Mouse (Mus musculus): ENCODE measurements around the gene Dapk1. TPM values are rescaled to one million over a fixed set of nuclear protein-coding genes. Genes with fewer than 3 reads are reported as not detected.
A peak's percentile ranks its signal among the peaks of the same experiment; 100 is the strongest.

Gene Dapk1
- total RNA-seq, 2 experiments from 2014 or later: 149 to 154 TPM

- Histone ChIP-seq H3K4me3 (no peak overlapping the region), H3K27ac (peak overlapping the region; percentile 53; the same call in 1 of the 2 replicates)
- TF ChIP-seq CTCF (conservative IDR thresholded peaks at IDR 0.05): no peak
- DNase-seq (ENCODE audit: low spot score in 2 of 2): no peak
Measured at GRCm38 (mm10) chr13:60672882-60673675, 71.3 kb downstream of the Dapk1 start.

DNA sequence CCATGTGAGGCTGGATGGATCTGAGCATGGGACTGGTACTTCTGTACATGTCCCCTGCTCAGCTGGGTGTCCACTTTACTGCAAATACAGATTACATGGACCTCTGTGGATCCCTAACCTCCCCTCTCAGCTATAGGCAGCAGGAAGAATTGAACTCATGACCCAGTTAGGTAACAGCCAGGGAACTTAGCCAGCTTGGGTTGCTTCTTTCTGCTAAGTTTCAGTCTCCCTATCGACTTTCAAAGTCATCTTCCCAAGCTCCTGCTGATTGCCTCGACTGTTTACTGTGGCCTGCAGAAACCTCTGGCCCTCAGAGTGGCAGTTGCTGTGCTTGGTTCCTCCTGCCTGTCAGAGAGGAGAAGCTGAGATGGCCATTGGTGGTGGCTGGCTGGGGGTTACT is 72.6 kb downstream of the Dapk1 start:
- TF ChIP-seq CTCF (conservative IDR thresholded peaks at IDR 0.05): no peak
- DNase-seq (ENCODE audit: low spot score in 2 of 2): no peak
- Histone ChIP-seq H3K27ac (peak overlapping the region; percentile 36; the same call in 1 of the 2 replicates), H3K4me3 (no peak overlapping the region)

DNA sequence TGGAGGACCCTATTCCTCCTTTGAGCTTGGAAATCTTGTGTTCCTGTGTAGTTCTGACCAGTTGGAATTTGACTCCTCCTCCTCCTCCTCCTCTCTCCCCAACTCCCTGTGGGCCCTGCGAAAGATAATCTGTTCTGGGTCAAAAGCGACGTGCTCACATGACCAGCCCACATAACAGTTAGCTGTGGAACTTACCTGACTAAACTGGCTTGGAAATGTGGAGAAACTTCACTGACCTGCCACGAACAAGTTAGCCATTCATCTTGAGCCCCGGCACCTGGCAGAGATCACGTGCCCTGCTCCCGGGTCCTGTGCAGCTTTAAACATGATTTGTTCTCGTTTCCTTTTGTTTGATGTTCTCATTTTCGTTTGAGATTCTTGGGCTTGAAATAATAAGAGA is 73.2 kb downstream of the Dapk1 start:
- no peak for DNase-seq (ENCODE audit: low spot score in 2 of 2)
- no peak overlapping the region for H3K4me3 ChIP-seq
- no peak for TF ChIP-seq CTCF (conservative IDR thresholded peaks at IDR 0.05)
- H3K27ac ChIP-seq: peak overlapping the region; percentile 1

- no peak for TF ChIP-seq CTCF (conservative IDR thresholded peaks at IDR 0.05)
- H3K27ac ChIP-seq: peak overlapping the region; percentile 1
- no peak overlapping the region for H3K4me3 ChIP-seq
- no peak for DNase-seq (ENCODE audit: low spot score in 2 of 2)
Measured at GRCm38 (mm10) chr13:60675416-60675815, 73.7 kb downstream of the Dapk1 start.

- no peak for DNase-seq (ENCODE audit: low spot score in 2 of 2)
- Histone ChIP-seq H3K27ac (peak overlapping the region; percentile 76), H3K4me3 (no peak overlapping the region)
- TF ChIP-seq CTCF (conservative IDR thresholded peaks at IDR 0.05): no peak
Measured at GRCm38 (mm10) chr13:60678912-60679311, 77.2 kb downstream of the Dapk1 start.

DNA sequence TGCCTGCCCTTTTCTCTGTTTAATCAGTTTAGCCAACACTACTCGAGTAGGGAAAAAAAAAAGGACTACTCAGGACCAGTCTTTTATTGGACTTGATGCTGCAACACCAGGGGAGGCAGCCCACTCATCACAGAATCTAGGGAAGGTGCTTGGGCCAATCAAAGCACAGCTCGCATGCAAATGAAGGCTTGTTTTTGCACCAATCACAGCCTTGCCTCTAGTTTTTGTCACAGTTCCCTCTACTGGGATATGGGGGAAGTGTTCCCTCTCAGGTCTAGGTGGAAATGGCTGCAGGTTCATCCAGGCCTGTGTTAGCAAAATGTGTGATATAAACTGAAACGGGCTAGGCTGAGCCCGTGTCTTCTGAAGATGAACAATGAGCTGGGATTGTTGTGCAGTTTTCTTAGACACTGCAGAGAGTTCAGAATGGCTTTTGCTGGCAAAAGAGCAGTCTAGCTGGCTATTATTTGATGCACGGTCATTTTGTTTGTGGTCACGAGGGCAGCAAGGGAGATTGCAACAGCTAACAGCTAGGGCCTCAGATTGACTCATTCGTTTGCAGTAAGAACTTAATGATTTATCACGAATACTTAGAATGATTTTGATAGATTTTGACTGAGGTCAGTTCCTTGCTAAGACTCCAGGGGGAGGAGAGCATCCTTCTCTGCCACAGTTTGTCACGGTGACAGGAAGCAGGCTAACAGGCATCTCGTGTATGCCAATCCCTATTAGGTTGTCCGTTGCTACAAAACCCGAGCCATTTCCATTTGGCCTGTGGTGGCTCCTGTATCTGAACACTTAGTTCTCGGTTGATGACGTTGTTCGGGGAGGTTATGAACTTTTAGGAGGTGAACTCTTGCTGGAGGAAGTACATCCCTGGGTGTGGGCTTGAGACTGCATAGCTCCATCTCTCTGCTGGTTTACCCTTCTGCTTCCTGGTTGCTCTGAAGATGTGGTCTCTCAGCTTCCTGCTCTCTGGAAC is 81.3 kb downstream of the Dapk1 start:
- peak; percentile 45 for TF ChIP-seq CTCF (conservative IDR thresholded peaks at IDR 0.05)
- Histone ChIP-seq H3K27ac (peak overlapping the region; percentile 89), H3K4me3 (no peak overlapping the region)
- no peak for DNase-seq (ENCODE audit: low spot score in 2 of 2)

DNA sequence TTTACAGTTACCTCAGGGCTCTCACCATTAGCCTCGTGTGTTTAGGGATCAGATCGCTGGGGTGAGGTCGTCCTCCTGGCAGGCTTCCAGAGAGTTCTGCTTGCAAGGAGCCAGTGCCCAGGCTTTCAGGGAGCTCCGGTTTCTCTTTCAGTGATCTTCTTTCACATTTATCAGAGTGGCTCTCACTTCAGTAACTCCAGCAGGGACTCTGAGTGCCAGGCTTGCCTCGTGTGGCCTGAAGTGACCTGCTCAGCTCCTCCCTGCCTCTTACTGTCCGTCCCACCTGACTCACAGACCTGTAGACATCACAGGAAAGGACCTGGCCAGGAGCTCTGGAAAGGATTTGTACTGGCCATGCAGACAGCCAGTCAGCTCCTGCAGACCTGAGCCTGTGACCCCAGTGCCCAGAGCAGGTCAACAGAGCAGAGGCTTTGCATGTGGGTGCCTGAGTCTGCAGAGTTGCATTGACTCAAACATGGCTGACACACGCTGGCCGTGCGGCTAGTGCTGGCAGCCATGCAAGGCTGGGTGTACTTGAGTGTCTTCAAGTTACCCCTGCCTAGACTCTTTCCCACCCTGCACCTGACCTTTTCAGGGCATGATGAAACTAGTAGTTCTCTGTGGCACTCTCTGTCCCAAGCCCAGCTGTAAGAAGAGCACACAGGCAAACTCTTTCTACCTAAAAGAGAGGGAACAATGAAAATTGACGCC is 82.5 kb downstream of the Dapk1 start:
- no peak for DNase-seq (ENCODE audit: low spot score in 2 of 2)
- Histone ChIP-seq H3K4me3 (no peak overlapping the region), H3K27ac (peak overlapping the region; percentile 89)
- no peak for TF ChIP-seq CTCF (conservative IDR thresholded peaks at IDR 0.05)

GRCm38 (mm10) chr13:60684806-60685205 is 83.1 kb downstream of the Dapk1 start:
- H3K27ac ChIP-seq: peak overlapping the region; percentile 89
- H3K4me3 ChIP-seq: no peak overlapping the region; the same call in 1 of the 2 replicates
- TF ChIP-seq CTCF (conservative IDR thresholded peaks at IDR 0.05): no peak
- no peak for DNase-seq (ENCODE audit: low spot score in 2 of 2)

DNA sequence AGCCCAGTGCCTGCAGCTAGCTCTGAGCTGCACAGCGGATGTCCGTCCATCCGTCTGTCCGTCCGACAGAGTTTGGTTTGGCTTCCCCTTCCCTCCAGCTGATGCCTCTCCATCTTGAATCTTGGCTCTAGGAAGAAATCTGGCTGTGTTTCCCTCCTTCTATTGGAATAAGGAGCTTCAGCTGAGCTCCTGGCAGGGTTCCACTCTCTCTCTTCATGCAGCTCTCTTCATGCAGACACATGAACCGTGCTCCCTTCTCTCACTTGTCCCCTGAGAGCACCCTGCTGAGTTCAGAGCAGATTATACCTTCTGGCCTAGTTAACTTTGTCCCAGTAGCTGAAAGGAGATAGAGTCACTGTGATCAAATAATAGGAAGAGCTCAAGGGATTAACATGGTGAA is 83.5 kb downstream of the Dapk1 start:
- Histone ChIP-seq H3K4me3 (no peak overlapping the region; the same call in 1 of the 2 replicates), H3K27ac (peak overlapping the region; percentile 89)
- TF ChIP-seq CTCF (conservative IDR thresholded peaks at IDR 0.05): no peak
- no peak for DNase-seq (ENCODE audit: low spot score in 2 of 2)

DNA sequence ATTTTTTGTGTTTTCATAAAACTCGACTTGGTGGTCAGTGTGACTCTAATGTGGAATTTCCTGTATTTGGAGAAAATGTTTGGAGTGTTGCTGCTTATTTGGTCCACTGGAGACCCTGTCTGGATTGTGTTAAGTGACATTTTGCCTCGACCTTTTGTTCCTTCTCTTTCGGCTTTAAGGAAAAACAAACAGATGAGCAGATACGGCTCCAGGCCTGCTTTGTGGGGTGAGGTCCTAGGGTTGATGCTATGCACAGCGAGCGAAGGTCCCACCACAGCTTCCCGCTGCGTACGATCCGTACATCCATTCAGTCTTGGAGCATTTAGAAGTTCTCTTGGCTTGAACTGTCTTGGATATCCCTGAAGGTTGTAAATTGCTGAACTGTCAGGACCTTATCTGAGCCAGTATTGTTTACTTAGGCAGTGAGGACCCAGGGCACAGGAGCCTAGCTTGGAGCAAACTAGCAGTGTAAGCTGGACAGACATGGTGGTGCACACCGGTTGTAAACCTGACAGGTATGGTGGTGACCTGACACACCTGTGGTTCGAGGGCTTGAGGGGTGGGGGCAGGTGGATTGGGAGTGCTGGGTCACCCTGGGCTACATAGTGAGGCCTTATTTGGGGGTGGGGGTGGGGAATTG is 84.4 kb downstream of the Dapk1 start:
- no peak for TF ChIP-seq CTCF (conservative IDR thresholded peaks at IDR 0.05)
- Histone ChIP-seq H3K27ac (peak overlapping the region; percentile 89), H3K4me3 (no peak overlapping the region)
- no peak for DNase-seq (ENCODE audit: low spot score in 2 of 2)

GRCm38 (mm10) chr13:60686967-60687366 is 85.2 kb downstream of the Dapk1 start:
- Histone ChIP-seq H3K27ac (peak overlapping the region; percentile 89), H3K4me3 (no peak overlapping the region)
- TF ChIP-seq CTCF (conservative IDR thresholded peaks at IDR 0.05): no peak
- DNase-seq (ENCODE audit: low spot score in 2 of 2): peak; percentile 63 to 71

GRCm38 (mm10) chr13:60687462-60687861 is 85.7 kb downstream of the Dapk1 start:
- no peak for DNase-seq (ENCODE audit: low spot score in 2 of 2)
- no peak for TF ChIP-seq CTCF (conservative IDR thresholded peaks at IDR 0.05)
- peak overlapping the region; percentile 89 for H3K27ac ChIP-seq
- H3K4me3 ChIP-seq: no peak overlapping the region

Measured in layer of hippocampus, adult 2 months (tissue).